Mouse (Mus musculus) liver (tissue): ENCODE data around the gene Slit1.

Source experiments
- DNase-seq: peaks from one replicate; pipeline ENCODE4 v3.0.0-alpha.2; 2020; ENCODE audit warnings: mixed read lengths

The Slit1 gene

GRCm38 (mm10) chr19:41589026-41589425 lies 154.4 kb downstream of the Slit1 start:
- no peak for DNase-seq

GRCm38 (mm10) chr19:41587431-41588222 lies 155.8 kb downstream of the Slit1 start:
- DNase-seq: no peak

GRCm38 (mm10) chr19:41586752-41587151 lies 156.7 kb downstream of the Slit1 start:
- DNase-seq: no peak

GRCm38 (mm10) chr19:41582918-41583514 lies 160.4 kb downstream of the Slit1 start:
- no peak for DNase-seq

- no peak for DNase-seq
These were observed 161.6 kb downstream of the Slit1 start, which contains the start of gene Gm340 for GRCm38 (mm10) chr19:41581706-41582420. TSS of gene Gm340 (plus strand) at chr19:41582370.

GRCm38 (mm10) chr19:41579311-41579920 lies 164.0 kb downstream of the Slit1 start:
- DNase-seq: no peak

GRCm38 (mm10) chr19:41577576-41577975 lies 165.9 kb downstream of the Slit1 start:
- DNase-seq: no peak

- no peak for DNase-seq
These were observed 169.8 kb downstream of the Slit1 start for GRCm38 (mm10) chr19:41573700-41574099.

GRCm38 (mm10) chr19:41568791-41569190 lies 174.7 kb downstream of the Slit1 start:
- DNase-seq: no peak

- no peak for DNase-seq
These were observed 182.6 kb downstream of the Slit1 start for GRCm38 (mm10) chr19:41560856-41561255.

- DNase-seq: no peak
These were observed 184.5 kb downstream of the Slit1 start for GRCm38 (mm10) chr19:41558891-41559486.

- DNase-seq: no peak
These were observed 186.0 kb downstream of the Slit1 start for GRCm38 (mm10) chr19:41557491-41557890.

GRCm38 (mm10) chr19:41556981-41557380 lies 186.5 kb downstream of the Slit1 start:
- DNase-seq: no peak
